Mouse (Mus musculus) stomach, postnatal 0 days (tissue): ENCODE measurements around the gene Thrsp.

ENCODE experiments used
- CTCF ChIP-seq: IDR thresholded peaks from 2 replicates; pipeline ENCODE4 v1.5.1; 2016; ENCODE audit warnings: antibody characterized with exemption, low read depth, mild to moderate bottlenecking, moderate library complexity
- EP300 ChIP-seq: optimal IDR thresholded peaks from 2 replicates; pipeline ENCODE3; 2016; ENCODE audit warnings: antibody characterized with exemption

GRCm38 (mm10) chr7:97455577-97455976 lies 38.0 kb upstream of the Thrsp start:
- no peak for TF ChIP-seq EP300
- no peak for TF ChIP-seq CTCF
